Mouse (Mus musculus): ENCODE data around the gene Olfr373. TPM values are rescaled to one million over a fixed set of nuclear protein-coding genes. Genes with fewer than 3 reads are reported as not detected.
"Not testable (repeated sequence)": the region's sequence is repeated elsewhere in the genome, so short reads cannot be mapped to it uniquely, and the experiment has no call there.

Olfr373 gene
- polyA plus RNA-seq, 1 experiment from 2014 or later = 0.14 TPM

GRCm38 (mm10) chr8:72112486-72112885 is 29.5 kb downstream of the Olfr373 start:
- H3K36me3 ChIP-seq (ENCODE audit: control insufficient read depth, insufficient read depth) = no peaks in the 10 kb centered on the region
- ATAC-seq = no peak
- H3K4me1 ChIP-seq (replicated peaks; ENCODE audit: control insufficient read depth, insufficient read depth, low read length) = no peaks in the 10 kb centered on the region
- 72% methylated on average over 3 of the region's 3 CpGs for WGBS
- no peaks in the 10 kb centered on the region for H3K27me3 ChIP-seq (replicated peaks; ENCODE audit: control insufficient read depth, insufficient read depth, low read length)
- no peaks in the 10 kb centered on the region for H3K9me3 ChIP-seq (ENCODE audit: control insufficient read depth)
- no peak overlapping the region for H3K27ac ChIP-seq (ENCODE audit: low read depth, low read length)
- H3K4me2 ChIP-seq (replicated peaks; ENCODE audit: low read depth) = no peak overlapping the region
- H3K9ac ChIP-seq (ENCODE audit: low read depth, low read length) = no peak overlapping the region
- 0 out of 2 replicates have a peak, but pooled peaks have one; percentile 28 for TF ChIP-seq CTCF (IDR thresholded peaks at IDR 0.05; ENCODE audit: low read depth)
- no peak overlapping the region for H3K4me3 ChIP-seq (ENCODE audit: low read depth, low read length)

GRCm38 (mm10) chr8:72115202-72115601 is 32.2 kb downstream of the Olfr373 start:
- Histone ChIP-seq H3K4me2 (replicated peaks; ENCODE audit: low read depth) (no peak overlapping the region), H3K9ac (ENCODE audit: low read depth, low read length) (no peak overlapping the region), H3K36me3 (ENCODE audit: control insufficient read depth, insufficient read depth) (no peaks in the 10 kb centered on the region), H3K9me3 (ENCODE audit: control insufficient read depth) (no peaks in the 10 kb centered on the region), H3K27ac (ENCODE audit: low read depth, low read length) (no peak overlapping the region), H3K27me3 (replicated peaks; ENCODE audit: control insufficient read depth, insufficient read depth, low read length) (no peaks in the 10 kb centered on the region), H3K4me3 (ENCODE audit: low read depth, low read length) (no peak overlapping the region), H3K4me1 (replicated peaks; ENCODE audit: control insufficient read depth, insufficient read depth, low read length) (no peaks in the 10 kb centered on the region)
- ATAC-seq = no peak
- TF ChIP-seq CTCF (IDR thresholded peaks at IDR 0.05; ENCODE audit: low read depth) = no peak
- 90% methylated on average over 2 of the region's 2 CpGs for WGBS

- Histone ChIP-seq H3K4me2 (replicated peaks; ENCODE audit: low read depth) (no peak overlapping the region), H3K4me1 (replicated peaks; ENCODE audit: control insufficient read depth, insufficient read depth, low read length) (no peaks in the 10 kb centered on the region), H3K36me3 (ENCODE audit: control insufficient read depth, insufficient read depth) (no peaks in the 10 kb centered on the region), H3K9ac (ENCODE audit: low read depth, low read length) (no peak overlapping the region), H3K9me3 (ENCODE audit: control insufficient read depth) (no peaks in the 10 kb centered on the region), H3K27me3 (replicated peaks; ENCODE audit: control insufficient read depth, insufficient read depth, low read length) (no peaks in the 10 kb centered on the region), H3K4me3 (ENCODE audit: low read depth, low read length) (no peak overlapping the region), H3K27ac (ENCODE audit: low read depth, low read length) (no peak overlapping the region)
- ATAC-seq = no peak
- WGBS = 46% methylated on average over 4 of the region's 4 CpGs
- peak; percentile 58 for TF ChIP-seq CTCF (IDR thresholded peaks at IDR 0.05; ENCODE audit: low read depth)
Measured at GRCm38 (mm10) chr8:72118616-72119015, 35.6 kb downstream of the Olfr373 start.

- not testable (repeated sequence) for H3K36me3 ChIP-seq (ENCODE audit: control insufficient read depth, insufficient read depth); H3K27ac ChIP-seq (ENCODE audit: low read depth, low read length); H3K27me3 ChIP-seq (replicated peaks; ENCODE audit: control insufficient read depth, insufficient read depth, low read length); H3K4me2 ChIP-seq (replicated peaks; ENCODE audit: low read depth); H3K9ac ChIP-seq (ENCODE audit: low read depth, low read length); H3K4me3 ChIP-seq (ENCODE audit: low read depth, low read length); H3K4me1 ChIP-seq (replicated peaks; ENCODE audit: control insufficient read depth, insufficient read depth, low read length); H3K9me3 ChIP-seq (ENCODE audit: control insufficient read depth)
- 0 out of 2 replicates have a peak, but pooled peaks have one; percentile 41 for ATAC-seq
- WGBS = 38% methylated on average over 3 of the region's 3 CpGs
Measured at GRCm38 (mm10) chr8:72121486-72121885, 38.5 kb downstream of the Olfr373 start.

- 88% methylated on average over 1 of the region's 1 CpGs for WGBS
Measured at GRCm38 (mm10) chr8:72121997-72122396, 39.0 kb downstream of the Olfr373 start.

GRCm38 (mm10) chr8:72127834-72128233 is 44.9 kb downstream of the Olfr373 start:
- H3K9me3 ChIP-seq (ENCODE audit: control insufficient read depth) = no peaks in the 10 kb centered on the region
- no peaks in the 10 kb centered on the region for H3K36me3 ChIP-seq (ENCODE audit: control insufficient read depth, insufficient read depth)
- H3K27me3 ChIP-seq (replicated peaks; ENCODE audit: control insufficient read depth, insufficient read depth, low read length) = no peaks in the 10 kb centered on the region
- ATAC-seq = no peak; the same call in 1 of the 2 replicates
- H3K27ac ChIP-seq (ENCODE audit: low read depth, low read length) = no peak overlapping the region
- H3K4me2 ChIP-seq (replicated peaks; ENCODE audit: low read depth) = no peak overlapping the region
- no peak overlapping the region for H3K4me3 ChIP-seq (ENCODE audit: low read depth, low read length)
- H3K4me1 ChIP-seq (replicated peaks; ENCODE audit: control insufficient read depth, insufficient read depth, low read length) = no peaks in the 10 kb centered on the region
- no peak overlapping the region for H3K9ac ChIP-seq (ENCODE audit: low read depth, low read length)
- WGBS = 24% methylated on average over 1 of the region's 1 CpGs
- TF ChIP-seq CTCF (IDR thresholded peaks at IDR 0.05; ENCODE audit: low read depth) = no peak

More at GRCm38 (mm10) chr8:72121997-72122396, 39.0 kb downstream of the Olfr373 start:
- no peak for TF ChIP-seq CTCF (IDR thresholded peaks at IDR 0.05; ENCODE audit: low read depth)
- no peak for ATAC-seq
- H3K9ac ChIP-seq (ENCODE audit: low read depth, low read length) = no peak overlapping the region
- H3K4me2 ChIP-seq (replicated peaks; ENCODE audit: low read depth) = no peak overlapping the region
- no peaks in the 10 kb centered on the region for H3K4me1 ChIP-seq (replicated peaks; ENCODE audit: control insufficient read depth, insufficient read depth, low read length)
- no peaks in the 10 kb centered on the region for H3K36me3 ChIP-seq (ENCODE audit: control insufficient read depth, insufficient read depth)
- H3K4me3 ChIP-seq (ENCODE audit: low read depth, low read length) = no peak overlapping the region
- H3K9me3 ChIP-seq (ENCODE audit: control insufficient read depth) = no peaks in the 10 kb centered on the region
- no peaks in the 10 kb centered on the region for H3K27me3 ChIP-seq (replicated peaks; ENCODE audit: control insufficient read depth, insufficient read depth, low read length)
- no peak overlapping the region for H3K27ac ChIP-seq (ENCODE audit: low read depth, low read length)

GRCm38 (mm10) chr8:72131251-72131650 is 48.3 kb downstream of the Olfr373 start:
- Histone ChIP-seq H3K4me2 (replicated peaks; ENCODE audit: low read depth) (no peak overlapping the region), H3K36me3 (ENCODE audit: control insufficient read depth, insufficient read depth) (no peaks in the 10 kb centered on the region), H3K4me1 (replicated peaks; ENCODE audit: control insufficient read depth, insufficient read depth, low read length) (no peaks in the 10 kb centered on the region), H3K27ac (ENCODE audit: low read depth, low read length) (no peak overlapping the region; the same call in 1 of the 2 replicates), H3K4me3 (ENCODE audit: low read depth, low read length) (no peak overlapping the region), H3K9ac (ENCODE audit: low read depth, low read length) (no peak overlapping the region), H3K9me3 (ENCODE audit: control insufficient read depth) (no peaks in the 10 kb centered on the region), H3K27me3 (replicated peaks; ENCODE audit: control insufficient read depth, insufficient read depth, low read length) (no peaks in the 10 kb centered on the region)
- 75% methylated on average over 2 of the region's 2 CpGs for WGBS
- TF ChIP-seq CTCF (IDR thresholded peaks at IDR 0.05; ENCODE audit: low read depth) = no peak
- ATAC-seq = no peak
